Mouse (Mus musculus) midbrain, embryonic 16.5 days (tissue): ENCODE data around the gene Nr4a3. TPM values are rescaled to one million over a fixed set of nuclear protein-coding genes. Genes with fewer than 3 reads are reported as not detected.
A peak's percentile ranks its signal among the peaks of the same experiment; 100 is the strongest.

Experiments
- ATAC-seq: fragments of 200-750 bp; cut with Nextera tagmentation; 2 replicates; pipeline ENCODE4 v1.8.0; 2017; ENCODE audit warnings: moderate TSS enrichment
- H3K27ac ChIP-seq: fragments of 300-500 bp; sonication (generic); 2 replicates; pipeline ENCODE4 v1.5.1; 2014; ENCODE audit warnings: mild to moderate bottlenecking, low read length, mixed read lengths
- H3K27me3 ChIP-seq: fragments of 300-500 bp; sonication (generic); 2 replicates; pipeline ENCODE4 v1.6.1; 2014; ENCODE audit warnings: low read depth, low read length, mixed read lengths; ENCODE audit not compliant: control insufficient read depth, insufficient read depth
- H3K36me3 ChIP-seq: fragments of 300-500 bp; sonication (generic); 2 replicates; pipeline ENCODE4 v1.6.1; 2014; ENCODE audit warnings: mild to moderate bottlenecking, low read length, moderate library complexity, mixed read lengths; ENCODE audit not compliant: control insufficient read depth, insufficient read depth
- H3K4me1 ChIP-seq: fragments of 300-500 bp; sonication (generic); 2 replicates; pipeline ENCODE4 v1.6.1; 2014; ENCODE audit warnings: mild to moderate bottlenecking, low read length, mixed read lengths; ENCODE audit not compliant: control insufficient read depth, insufficient read depth
- H3K4me2 ChIP-seq: fragments of 300-500 bp; sonication (generic); 2 replicates; pipeline ENCODE4 v1.6.1; 2014; ENCODE audit warnings: mild to moderate bottlenecking, low read length, mixed read lengths
- H3K4me3 ChIP-seq: fragments of 300-500 bp; sonication (generic); 2 replicates; pipeline ENCODE4 v1.5.1; 2014; ENCODE audit warnings: low read depth, mild to moderate bottlenecking, low read length, moderate library complexity, mixed read lengths
- H3K9ac ChIP-seq: fragments of 300-500 bp; sonication (generic); 2 replicates; pipeline ENCODE4 v1.6.1; 2014; ENCODE audit warnings: low read depth, low read length, mixed read lengths
- H3K9me3 ChIP-seq: fragments of 300-500 bp; sonication (generic); replicated peaks from 2 replicates; pipeline ENCODE4 v1.6.1; 2014; ENCODE audit warnings: mild to moderate bottlenecking, low read length, mixed read lengths; ENCODE audit not compliant: control insufficient read depth, poor library complexity, severe bottlenecking
- WGBS: fragments of 180-500 bp; shearing (Covaris S2); extraction: QIAGEN DNeasy Blood & Tissue Kit; methylation state at CpG from one replicate; pipeline ENCODE4 v1.1.7; 2014; 5-methylcytosine and 5-hydroxymethylcytosine counted together
- polyA plus RNA-seq: library from polyadenylated mRNA; unstranded; fragments of >200 nt; fragmentation: Nextera tagmentation; extraction: Ambion mirVana; gene quantifications from 2 replicates; pipeline ENCODE4 v1.2.1, GENCODE M21; 2015

The Nr4a3 gene
- polyA plus RNA-seq, 1 experiment from 2014 or later, result 1.4 TPM

GRCm38 (mm10) chr4:48047136-48047765 is 2.3 kb downstream of the Nr4a3 start:
- Histone ChIP-seq H3K9ac (peak overlapping the region; percentile 45), H3K36me3 (no peaks in the 10 kb centered on the region), H3K4me2 (peak overlapping the region; percentile 98), H3K9me3 (no peaks in the 10 kb centered on the region), H3K27ac (no peak overlapping the region), H3K27me3 (peaks cover 34% of the 10 kb centered on the region), H3K4me1 (peaks cover 41% of the 10 kb centered on the region), H3K4me3 (peak overlapping the region; percentile 72)
- WGBS, result 0% methylated on average over 30 of the region's 33 CpGs
- no peak for ATAC-seq

- Histone ChIP-seq H3K36me3 (no peaks in the 10 kb centered on the region), H3K4me3 (peak overlapping the region; percentile 72), H3K4me1 (peaks cover 41% of the 10 kb centered on the region), H3K4me2 (peak overlapping the region; percentile 98), H3K27ac (no peak overlapping the region), H3K9ac (peak overlapping the region; percentile 45; the same call in 1 of the 2 replicates), H3K9me3 (no peaks in the 10 kb centered on the region), H3K27me3 (peaks cover 40% of the 10 kb centered on the region)
- WGBS, result under 1% methylated on average over 30 of the region's 30 CpGs
- ATAC-seq, result no peak
Measured at GRCm38 (mm10) chr4:48047766-48048371, 2.9 kb downstream of the Nr4a3 start.

GRCm38 (mm10) chr4:48048456-48049315 is 3.7 kb downstream of the Nr4a3 start:
- Histone ChIP-seq H3K4me2 (peak overlapping the region; percentile 98), H3K36me3 (no peaks in the 10 kb centered on the region), H3K9ac (0 out of 2 replicates have a peak overlapping the region, but pooled peaks have one; percentile 15), H3K27ac (no peak overlapping the region), H3K9me3 (no peaks in the 10 kb centered on the region), H3K4me3 (peak overlapping the region; percentile 72; the same call in 1 of the 2 replicates), H3K27me3 (peaks cover 47% of the 10 kb centered on the region), H3K4me1 (peaks cover 41% of the 10 kb centered on the region)
- WGBS, result 4% methylated on average over 35 of the region's 35 CpGs
- ATAC-seq, result no peak

- Histone ChIP-seq H3K4me1 (peaks cover 35% of the 10 kb centered on the region), H3K9me3 (no peaks in the 10 kb centered on the region)
- WGBS, result 80% methylated on average over 3 of the region's 3 CpGs
Measured at GRCm38 (mm10) chr4:48050020-48050419, 5.1 kb downstream of the Nr4a3 start.

GRCm38 (mm10) chr4:48050442-48050841 is 5.5 kb downstream of the Nr4a3 start:
- Histone ChIP-seq H3K27me3 (peaks cover 50% of the 10 kb centered on the region), H3K9me3 (no peaks in the 10 kb centered on the region), H3K4me2 (no peak overlapping the region), H3K9ac (no peak overlapping the region), H3K36me3 (no peaks in the 10 kb centered on the region), H3K4me1 (peaks cover 34% of the 10 kb centered on the region), H3K27ac (no peak overlapping the region), H3K4me3 (no peak overlapping the region)
- ATAC-seq, result no peak
- WGBS, result 56% methylated on average over 5 of the region's 5 CpGs

More at GRCm38 (mm10) chr4:48050020-48050419, 5.1 kb downstream of the Nr4a3 start:
- Histone ChIP-seq H3K4me2 (no peak overlapping the region), H3K27me3 (peaks cover 50% of the 10 kb centered on the region), H3K4me3 (no peak overlapping the region), H3K27ac (no peak overlapping the region), H3K9ac (no peak overlapping the region), H3K36me3 (no peaks in the 10 kb centered on the region)
- no peak for ATAC-seq

- 30% methylated on average over 19 of the region's 19 CpGs for WGBS
- ATAC-seq, result no peak
- Histone ChIP-seq H3K4me3 (peak overlapping the region; percentile 34), H3K27ac (no peak overlapping the region), H3K9ac (no peak overlapping the region), H3K4me1 (peaks cover 27% of the 10 kb centered on the region), H3K27me3 (peaks cover 50% of the 10 kb centered on the region), H3K9me3 (no peaks in the 10 kb centered on the region), H3K36me3 (no peaks in the 10 kb centered on the region), H3K4me2 (peak overlapping the region; percentile 65)
Measured at GRCm38 (mm10) chr4:48051086-48051673, 6.2 kb downstream of the Nr4a3 start.

- H3K27me3 ChIP-seq, result peaks cover 50% of the 10 kb centered on the region
Measured at GRCm38 (mm10) chr4:48051674-48052121, 6.7 kb downstream of the Nr4a3 start.

GRCm38 (mm10) chr4:48061716-48062115 is 16.8 kb downstream of the Nr4a3 start:
- H3K36me3 ChIP-seq, result no peaks in the 10 kb centered on the region
- no peak overlapping the region for H3K4me3 ChIP-seq
- no peak for ATAC-seq
- WGBS, result 81% methylated on average over 8 of the region's 8 CpGs
- no peaks in the 10 kb centered on the region for H3K9me3 ChIP-seq
- no peak overlapping the region for H3K4me2 ChIP-seq
- H3K4me1 ChIP-seq, result no peaks in the 10 kb centered on the region
- H3K9ac ChIP-seq, result no peak overlapping the region
- no peak overlapping the region for H3K27ac ChIP-seq
- H3K27me3 ChIP-seq, result no peaks in the 10 kb centered on the region

More at GRCm38 (mm10) chr4:48051674-48052121, 6.7 kb downstream of the Nr4a3 start:
- Histone ChIP-seq H3K9ac (peak overlapping the region; percentile 53), H3K4me2 (peak overlapping the region; percentile 65), H3K36me3 (no peaks in the 10 kb centered on the region), H3K4me3 (peak overlapping the region; percentile 34), H3K4me1 (peaks cover 22% of the 10 kb centered on the region), H3K27ac (no peak overlapping the region), H3K9me3 (no peaks in the 10 kb centered on the region)
- WGBS, result 4% methylated on average over 35 of the region's 37 CpGs
- ATAC-seq, result peak; percentile 27; the same call in 1 of the 2 replicates
